Mouse (Mus musculus) limb, embryonic 11.5 days (tissue): ENCODE measurements around the gene Atpaf2. TPM values are rescaled to one million over a fixed set of nuclear protein-coding genes. Genes with fewer than 3 reads are reported as not detected.
A peak's percentile ranks its signal among the peaks of the same experiment; 100 is the strongest.

ENCODE experiments used
- ATAC-seq: fragments of 200-750 bp; cut with Nextera tagmentation; 2 replicates; pipeline ENCODE4 v1.8.0; 2017; ENCODE audit warnings: low read depth; ENCODE audit not compliant: insufficient number of reproducible peaks, low FRiP score, low TSS enrichment
- DNase-seq: peaks from one replicate; pipeline ENCODE4 v3.0.0-alpha.2; 2015; ENCODE audit warnings: low spot score
- H3K27ac ChIP-seq: fragments of 300-500 bp; sonication (generic); replicated peaks from 2 replicates; pipeline ENCODE4 v1.5.1; 2014; ENCODE audit warnings: low read depth, mild to moderate bottlenecking, low read length
- H3K27me3 ChIP-seq: fragments of 300-500 bp; sonication (generic); 2 replicates; pipeline ENCODE4 v1.6.1; 2014; ENCODE audit warnings: mild to moderate bottlenecking, low read length, mixed read lengths; ENCODE audit not compliant: control insufficient read depth, insufficient read depth
- H3K36me3 ChIP-seq: fragments of 300-500 bp; sonication (generic); 2 replicates; pipeline ENCODE4 v1.6.1; 2014; ENCODE audit warnings: mild to moderate bottlenecking, low read length, moderate library complexity, mixed read lengths; ENCODE audit not compliant: control insufficient read depth, insufficient read depth
- H3K4me1 ChIP-seq: fragments of 300-500 bp; sonication (generic); 2 replicates; pipeline ENCODE4 v1.6.1; 2014; ENCODE audit warnings: low read length, mixed read lengths; ENCODE audit not compliant: control insufficient read depth, insufficient read depth
- H3K4me2 ChIP-seq: fragments of 300-500 bp; sonication (generic); 2 replicates; pipeline ENCODE4 v1.6.1; 2014; ENCODE audit warnings: low read depth, mild to moderate bottlenecking, moderate library complexity; ENCODE audit not compliant: severe bottlenecking
- H3K4me3 ChIP-seq: fragments of 300-500 bp; sonication (generic); 2 replicates; pipeline ENCODE4 v1.5.1; 2014; ENCODE audit warnings: low read depth, low read length
- H3K9ac ChIP-seq: fragments of 300-500 bp; sonication (generic); 2 replicates; pipeline ENCODE4 v1.6.1; 2014; ENCODE audit warnings: mild to moderate bottlenecking, low read length
- H3K9me3 ChIP-seq: fragments of 300-500 bp; sonication (generic); 2 replicates; pipeline ENCODE4 v1.6.1; 2016; ENCODE audit warnings: low read length; ENCODE audit not compliant: control insufficient read depth
- WGBS: fragments of 180-500 bp; shearing (Covaris S2); extraction: QIAGEN DNeasy Blood & Tissue Kit; methylation state at CpG from one replicate; pipeline ENCODE4 v1.1.7; 2014; 5-methylcytosine and 5-hydroxymethylcytosine counted together
- polyA plus RNA-seq: library from polyadenylated mRNA; unstranded; fragments of >200 nt; fragmentation: Nextera tagmentation; extraction: Ambion mirVana; gene quantifications from 2 replicates; pipeline ENCODE4 v1.2.1, GENCODE M21; 2014

Atpaf2 gene
- polyA plus RNA-seq, 1 experiment from 2014 or later = 53.7 TPM

DNA sequence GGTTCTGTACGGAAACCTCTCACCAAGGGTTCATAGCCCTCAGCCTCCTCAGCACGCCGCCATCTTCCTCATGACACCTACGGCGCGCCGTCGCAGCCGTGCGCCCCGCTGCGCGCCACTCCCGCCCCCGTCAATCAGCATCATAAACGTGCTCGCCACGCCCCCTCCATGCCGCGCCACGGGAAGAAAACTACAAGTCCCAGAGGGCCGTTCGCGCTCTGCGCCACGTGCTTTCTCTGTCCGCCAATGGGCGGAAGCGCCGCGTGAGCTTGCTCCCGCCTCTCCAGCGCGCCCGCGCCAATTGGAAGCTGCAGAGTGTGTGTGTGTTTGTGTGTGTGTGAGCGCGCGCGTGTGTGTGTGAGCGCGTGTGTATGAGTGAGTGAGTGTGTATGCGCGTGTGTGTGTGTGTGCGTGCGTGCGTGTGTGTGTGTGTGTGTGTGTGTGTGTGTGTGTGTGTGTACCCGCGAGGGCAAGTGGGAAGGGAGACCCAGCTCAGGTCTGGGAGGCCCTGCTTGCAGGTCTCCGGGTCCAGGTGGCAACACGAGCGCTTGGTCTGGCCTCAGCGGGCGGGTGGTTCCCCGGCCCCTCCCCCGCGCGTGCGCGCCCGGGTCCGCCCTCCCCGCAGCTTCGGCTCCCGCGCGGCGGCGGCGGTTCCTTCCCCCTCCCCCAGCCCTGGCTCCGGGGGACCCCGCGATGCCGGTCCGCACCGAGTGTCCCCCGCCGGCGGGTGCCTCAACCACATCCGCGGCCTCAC, 1.1 kb downstream of the Atpaf2 start, which contains the start of gene Gid4:
TSS of gene Gid4 (plus strand) at position 183 of the 754 bp plus-strand sequence.
- H3K4me3 ChIP-seq = peak within 1 kb of the TSS; percentile 76
- H3K9ac ChIP-seq = peak within 1 kb of the TSS; percentile 90
- H3K36me3 ChIP-seq = no peaks in the 10 kb centered on the region
- ATAC-seq = peak; percentile 97
- peak within 1 kb of the TSS; percentile 71 for H3K4me2 ChIP-seq
- under 1% methylated on average over 49 of the region's 81 CpGs for WGBS
- H3K27ac ChIP-seq = peak within 1 kb of the TSS; percentile 91
- no peaks in the 10 kb centered on the region for H3K9me3 ChIP-seq
- peak; percentile 99 for DNase-seq
- no peaks in the 10 kb centered on the region for H3K27me3 ChIP-seq
- peaks cover 10% of the 10 kb centered on the region for H3K4me1 ChIP-seq

DNA sequence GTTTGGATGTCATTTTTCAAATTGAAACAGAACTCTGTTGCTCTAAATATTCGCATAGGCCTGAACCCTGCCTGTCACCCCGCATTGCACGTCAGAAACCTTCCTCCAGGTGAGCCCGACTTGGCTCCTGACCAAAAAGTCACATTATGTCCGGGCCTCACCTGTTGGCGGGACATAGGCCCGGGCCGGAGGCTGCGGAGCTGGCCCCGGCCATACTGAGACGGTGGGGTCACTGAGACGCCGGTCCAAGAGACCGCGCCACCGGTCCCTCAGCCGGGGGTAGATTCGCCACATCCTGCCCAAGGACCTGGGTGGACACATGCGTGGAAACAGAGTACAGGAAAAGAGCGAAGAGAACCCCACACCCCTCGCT, 1.7 kb downstream of the Atpaf2 start:
- Histone ChIP-seq H3K27ac (no peak overlapping the region; the same call in 1 of the 2 replicates), H3K27me3 (no peaks in the 10 kb centered on the region), H3K4me2 (peak overlapping the region; percentile 71), H3K9ac (peak overlapping the region; percentile 75), H3K9me3 (no peaks in the 10 kb centered on the region), H3K4me3 (peak overlapping the region; percentile 76), H3K36me3 (no peaks in the 10 kb centered on the region), H3K4me1 (peaks cover 10% of the 10 kb centered on the region)
- peak; percentile 42 for ATAC-seq
- WGBS = 0% methylated on average over 21 of the region's 21 CpGs
- no peak for DNase-seq

DNA sequence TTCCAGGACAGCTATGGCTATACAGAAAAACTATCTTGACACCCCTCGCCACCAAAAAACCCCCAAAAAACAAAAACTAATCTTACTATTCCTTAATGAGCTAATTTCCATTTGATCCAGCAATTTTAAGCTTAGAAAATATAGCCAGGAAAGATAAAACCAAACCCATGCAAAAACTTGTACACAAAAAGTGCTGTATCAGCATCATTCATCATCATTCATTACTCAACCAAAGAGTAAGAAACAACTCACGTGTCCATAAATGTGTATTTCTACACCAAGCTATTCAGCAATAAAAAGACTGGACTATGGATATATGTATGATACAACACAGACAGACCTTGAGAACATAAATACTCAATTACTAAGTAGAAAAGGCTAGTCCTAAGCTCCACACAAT, 5.3 kb downstream of the Atpaf2 start:
- no peak overlapping the region for H3K4me3 ChIP-seq
- H3K27ac ChIP-seq = no peak overlapping the region
- no peak overlapping the region for H3K9ac ChIP-seq
- H3K4me2 ChIP-seq = no peak overlapping the region
- 90% methylated on average over 2 of the region's 2 CpGs for WGBS
- ATAC-seq (no peak), DNase-seq (no peak)
- no peaks in the 10 kb centered on the region for H3K9me3 ChIP-seq
- peaks cover 5% of the 10 kb centered on the region for H3K4me1 ChIP-seq
- H3K27me3 ChIP-seq = no peaks in the 10 kb centered on the region
- H3K36me3 ChIP-seq = no peaks in the 10 kb centered on the region

- Histone ChIP-seq H3K9ac (no peak overlapping the region), H3K27ac (no peak overlapping the region), H3K27me3 (no peaks in the 10 kb centered on the region), H3K4me1 (peaks cover 5% of the 10 kb centered on the region), H3K9me3 (no peaks in the 10 kb centered on the region), H3K4me2 (no peak overlapping the region), H3K4me3 (no peak overlapping the region), H3K36me3 (no peaks in the 10 kb centered on the region)
- DNase-seq (peak; percentile 69), ATAC-seq (no peak)
- WGBS = 17% methylated on average over 3 of the region's 3 CpGs
Measured at GRCm38 (mm10) chr11:60412173-60412572, 6.1 kb downstream of the Atpaf2 start.

GRCm38 (mm10) chr11:60406606-60407005, 11.7 kb downstream of the Atpaf2 start:
- 97% methylated on average over 1 of the region's 1 CpGs for WGBS
- DNase-seq (no peak), ATAC-seq (no peak)
- Histone ChIP-seq H3K9me3 (no peaks in the 10 kb centered on the region), H3K4me3 (no peak overlapping the region), H3K4me1 (no peaks in the 10 kb centered on the region), H3K27me3 (no peaks in the 10 kb centered on the region), H3K4me2 (no peak overlapping the region), H3K27ac (no peak overlapping the region), H3K9ac (no peak overlapping the region), H3K36me3 (peaks cover 5% of the 10 kb centered on the region; the same call in 1 of the 2 replicates)

GRCm38 (mm10) chr11:60397172-60397571, 21.1 kb downstream of the Atpaf2 start:
- no peak for ATAC-seq
- H3K4me2 ChIP-seq = no peak overlapping the region
- 92% methylated on average over 2 of the region's 2 CpGs for WGBS

GRCm38 (mm10) chr11:60396546-60396945, 21.7 kb downstream of the Atpaf2 start:
- no peak overlapping the region for H3K9ac ChIP-seq
- no peaks in the 10 kb centered on the region for H3K27me3 ChIP-seq
- H3K36me3 ChIP-seq = peaks cover 7% of the 10 kb centered on the region
- H3K4me2 ChIP-seq = no peak overlapping the region
- no peak for ATAC-seq
- no peak for DNase-seq
- H3K4me3 ChIP-seq = no peak overlapping the region
- H3K9me3 ChIP-seq = no peaks in the 10 kb centered on the region
- no peaks in the 10 kb centered on the region for H3K4me1 ChIP-seq
- WGBS = 80% methylated on average over 6 of the region's 6 CpGs
- no peak overlapping the region for H3K27ac ChIP-seq

More at GRCm38 (mm10) chr11:60397172-60397571, 21.1 kb downstream of the Atpaf2 start:
- Histone ChIP-seq H3K9me3 (no peaks in the 10 kb centered on the region), H3K4me3 (no peak overlapping the region), H3K27me3 (no peaks in the 10 kb centered on the region), H3K9ac (no peak overlapping the region), H3K27ac (no peak overlapping the region), H3K4me1 (no peaks in the 10 kb centered on the region), H3K36me3 (peaks cover 7% of the 10 kb centered on the region)
- DNase-seq = no peak

- no peak overlapping the region for H3K4me2 ChIP-seq
- no peaks in the 10 kb centered on the region for H3K4me1 ChIP-seq
- no peaks in the 10 kb centered on the region for H3K9me3 ChIP-seq
- no peak overlapping the region for H3K4me3 ChIP-seq
- no peak overlapping the region for H3K9ac ChIP-seq
- no peaks in the 10 kb centered on the region for H3K36me3 ChIP-seq
- H3K27ac ChIP-seq = no peak overlapping the region
- DNase-seq = no peak
- ATAC-seq = no peak
- H3K27me3 ChIP-seq = no peaks in the 10 kb centered on the region
- WGBS = 86% methylated on average over 6 of the region's 6 CpGs
Measured at GRCm38 (mm10) chr11:60391346-60391745, 26.9 kb downstream of the Atpaf2 start.
